ENCODE assay signal across 9 mouse cellular contexts in genomic region chr17:29459321-29460118, GRCm38 (mm10). TPM values are rescaled to one million over a fixed set of nuclear protein-coding genes. Genes with fewer than 3 reads are reported as not detected.
DNase-seq lines count a peak whose midpoint lies in the region; ATAC-seq and TF ChIP-seq lines count a peak whose summit lies in the region.
"Had no signal": no experiment of that assay in that cellular context is flagged by ENCODE, and none has a peak within 500 bp of the region (broad histone marks: within the 10 kb centered on the region; RNA-seq: fewer than 3 reads in every experiment).

No protein-coding gene starts in this region.

- peak overlapping the region; percentile 9; the same call in 1 of the 2 replicates for H3K4me3 ChIP-seq in forebrain, embryonic 14.5 days (ENCODE audit: low read depth, low read length)
- H3K4me3 ChIP-seq in hindbrain, embryonic 14.5 days (replicated peaks; ENCODE audit: low read length), result peak overlapping the region; percentile 16
- H3K4me3 ChIP-seq in myocyte, result no peak overlapping the region

- no peaks in the 10 kb centered on the region for H3K79me2 ChIP-seq in myocyte (ENCODE audit: control insufficient read depth, insufficient read depth)

- peak; percentile 79; the same call in 1 of the 2 replicates for ATAC-seq in cerebellum, adult (ENCODE audit: insufficient number of reproducible peaks, low FRiP score, low TSS enrichment)
- peak; percentile 45; the same call in 1 of the 2 replicates for ATAC-seq in forebrain, embryonic 14.5 days
- ATAC-seq in hindbrain, embryonic 14.5 days (ENCODE audit: low FRiP score), result peak; percentile 73; the same call in 1 of the 2 replicates

- H3K4me1 ChIP-seq in forebrain, embryonic 14.5 days (ENCODE audit: control insufficient read depth, insufficient read depth, low read length), result peaks cover 33% of the 10 kb centered on the region
- H3K4me1 ChIP-seq in hindbrain, embryonic 14.5 days (replicated peaks; ENCODE audit: control insufficient read depth, insufficient read depth, low read length), result peaks cover 28% of the 10 kb centered on the region

- intact Hi-C loops in gastrocnemius, postnatal 36 days (cut with DNase I), result loop anchor here (5.0 kb wide), 3 partner anchors 33 to 62 kb away; partner anchors contain the start of gene Pim1

- H3K36me3 ChIP-seq in forebrain, embryonic 14.5 days (ENCODE audit: control insufficient read depth, insufficient read depth, low read length), result no peaks in the 10 kb centered on the region
- H3K36me3 ChIP-seq in hindbrain, embryonic 14.5 days (replicated peaks; ENCODE audit: control insufficient read depth, insufficient read depth), result no peaks in the 10 kb centered on the region
- no peaks in the 10 kb centered on the region for H3K36me3 ChIP-seq in myocyte (ENCODE audit: control insufficient read depth, insufficient read depth)

- H3ac ChIP-seq in myocyte (ENCODE audit: control insufficient read depth, insufficient read length), result no peak overlapping the region

- peak; percentile 62 for DNase-seq in gastrocnemius, adult 18-20 months (ENCODE audit: low spot score)
- DNase-seq in gastrocnemius, postnatal 36 days, result no peak
- peak; percentile 46 for DNase-seq in forebrain, embryonic 14.5 days (ENCODE audit: low spot score)
- peak; percentile 49 for DNase-seq in hindbrain, embryonic 14.5 days (ENCODE audit: low spot score)
- peak; percentile 22 for DNase-seq in liver
- no peak for DNase-seq in ovary, postnatal 14 days (ENCODE audit: low spot score)

- WGBS in forebrain, embryonic 14.5 days, result 10% methylated on average over 24 of the region's 24 CpGs
- 2% methylated on average over 24 of the region's 24 CpGs for WGBS in hindbrain, embryonic 14.5 days

- TF ChIP-seq POLR2A in myocyte (IDR thresholded peaks at IDR 0.05; ENCODE audit: insufficient read length, low read depth), result peak; percentile 19

- peak overlapping the region; percentile 43 for H3K4me2 ChIP-seq in forebrain, embryonic 14.5 days (ENCODE audit: low read length)
- H3K4me2 ChIP-seq in hindbrain, embryonic 14.5 days (replicated peaks), result peak overlapping the region; percentile 57
- peak overlapping the region; percentile 83 for H3K4me2 ChIP-seq in myocyte (ENCODE audit: low read depth)

- H3K9me3 ChIP-seq in forebrain, embryonic 14.5 days (replicated peaks; ENCODE audit: control insufficient read depth, low read length), result no peaks in the 10 kb centered on the region
- no peaks in the 10 kb centered on the region for H3K9me3 ChIP-seq in hindbrain, embryonic 14.5 days (ENCODE audit: control insufficient read depth, low read length)

- H3K9ac ChIP-seq in forebrain, embryonic 14.5 days (ENCODE audit: low read length), result peak overlapping the region; percentile 33; the same call in 1 of the 2 replicates
- H3K9ac ChIP-seq in hindbrain, embryonic 14.5 days, result peak overlapping the region; percentile 34; the same call in 1 of the 2 replicates

- H3K27ac ChIP-seq in forebrain, embryonic 14.5 days (ENCODE audit: low read depth, low read length), result peak overlapping the region; percentile 41; the same call in 1 of the 2 replicates
- peak overlapping the region; percentile 82 for H3K27ac ChIP-seq in hindbrain, embryonic 14.5 days

- no peaks in the 10 kb centered on the region for H3K27me3 ChIP-seq in forebrain, embryonic 14.5 days (replicated peaks; ENCODE audit: control insufficient read depth, insufficient read depth, low read length)
- H3K27me3 ChIP-seq in hindbrain, embryonic 14.5 days (ENCODE audit: control insufficient read depth, insufficient read depth, low read length), result no peaks in the 10 kb centered on the region
- H3K27me3 ChIP-seq in myocyte (ENCODE audit: control insufficient read depth, insufficient read depth, insufficient read length), result no peaks in the 10 kb centered on the region
- H3K27me3 ChIP-seq: CH12.LX had no signal

TF ChIP-seq in myocyte, 11 proteins besides CTCF, POLR2A, EP300 and RAD21:
- TF ChIP-seq MYOG (IDR thresholded peaks at IDR 0.05; ENCODE audit: control insufficient read depth in 1 of 3, insufficient read depth in 1 of 3, insufficient read length in 2 of 3, low read depth in 2 of 3), result no peak
- no peak for TF ChIP-seq POLR2AphosphoS2 (IDR thresholded peaks at IDR 0.05; ENCODE audit: insufficient read length, low read depth)
- TF ChIP-seq USF1 (IDR thresholded peaks at IDR 0.05; ENCODE audit: low read depth), result peak; percentile 48
- peak in 1 of 3 experiments; percentile 37 for TF ChIP-seq MYOD1 (IDR thresholded peaks at IDR 0.05; ENCODE audit: control insufficient read depth in 1 of 3, insufficient read length in 2 of 3, low read depth in 2 of 3)
- no peak for TF ChIP-seq REST (IDR thresholded peaks at IDR 0.05; ENCODE audit: insufficient read depth, insufficient read length)
- TF ChIP-seq CEBPB (IDR thresholded peaks at IDR 0.05; ENCODE audit: insufficient read depth, poor library complexity, severe bottlenecking), result no peak

RNA-seq across cellular contexts. Expression of gene Pim1, which starts 31.0 kb away (rescaled TPM):
- total RNA-seq in gastrocnemius, adult 18-20 months (2021), result 10 to 100 TPM; 18.8 to 25.4 TPM
- 10 to 100 TPM; 13.6 to 16.3 TPM for total RNA-seq in gastrocnemius, postnatal 36 days (2021)
- polyA plus RNA-seq in forebrain, embryonic 14.5 days (2014; fragmentation: Nextera tagmentation; extraction: Ambion mirVana), result 11.4 and 15.7 TPM in 2 replicates
- polyA plus RNA-seq in hindbrain, embryonic 14.5 days (2014; fragmentation: Nextera tagmentation; extraction: Ambion mirVana), result 6.4 and 7.8 TPM in 2 replicates
- 16.3 TPM for polyA plus RNA-seq in myocyte (2012; fragmentation: generic; extraction: Trizol)

Comparison
In these comparisons a context has a peak if more than half of its experiments do, and no peak if none do; other contexts are left out.
1. DNase-seq: peak in gastrocnemius, adult 18-20 months (single experiment), forebrain, embryonic 14.5 days (single experiment), hindbrain, embryonic 14.5 days (single experiment) and liver (single experiment); none in gastrocnemius, postnatal 36 days (0 of 2) and ovary, postnatal 14 days (single experiment).
2. Peak in every context shown above with its lines, with median percentiles within 50 percentile points of each other: ATAC-seq and H3K4me2 ChIP-seq.